27 mouse cellular contexts compared by ENCODE assay signal in the genomic region with DNA sequence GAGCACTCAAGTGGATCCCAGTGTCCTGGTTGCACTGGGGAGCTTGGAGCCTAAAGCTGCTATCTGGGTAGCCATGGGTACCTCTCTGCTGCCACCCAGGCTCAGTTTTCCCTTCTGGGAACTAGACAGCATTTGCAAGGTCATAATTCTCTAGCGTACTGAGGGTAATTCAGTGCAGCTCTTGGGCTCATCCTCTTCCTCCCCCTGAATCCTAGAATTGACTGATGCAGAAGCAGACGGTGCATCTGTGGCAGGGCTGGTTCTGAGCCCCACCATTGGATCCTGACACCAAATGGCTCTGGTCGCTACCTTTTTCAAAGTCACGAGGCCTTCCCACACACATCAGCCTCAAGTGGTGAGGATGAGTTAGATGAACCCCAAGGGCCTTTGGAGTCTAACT.
DNase-seq lines count a peak whose midpoint lies in the region; ATAC-seq lines count a peak whose summit lies in the region.
"Had no signal": no experiment of that assay in that cellular context is flagged by ENCODE, and none has a peak within 500 bp of the region (broad histone marks: within the 10 kb centered on the region; RNA-seq: fewer than 3 reads in every experiment).

No protein-coding gene starts in this region.

- 0 out of 2 replicates have a peak overlapping the region, but pooled peaks have one; percentile 11 for H3K27ac ChIP-seq in forebrain, embryonic 10.5 days
- no peak overlapping the region for H3K27ac ChIP-seq in forebrain, embryonic 13.5 days
- peak overlapping the region; percentile 67 for H3K27ac ChIP-seq in hindbrain, embryonic 10.5 days
- H3K27ac ChIP-seq in hindbrain, embryonic 16.5 days (ENCODE audit: low read depth, low read length) = no peak overlapping the region
- H3K27ac ChIP-seq in midbrain, embryonic 11.5 days (ENCODE audit: low read depth, low read length) = no peak overlapping the region
- no peak overlapping the region for H3K27ac ChIP-seq in midbrain, embryonic 15.5 days
- H3K27ac ChIP-seq: embryonic facial prominence, embryonic 13.5 days; embryonic facial prominence, embryonic 15.5 days had no signal

- H3K9me3 ChIP-seq in forebrain, embryonic 10.5 days = no peaks in the 10 kb centered on the region
- H3K9me3 ChIP-seq in forebrain, embryonic 13.5 days (replicated peaks) = no peaks in the 10 kb centered on the region
- no peaks in the 10 kb centered on the region for H3K9me3 ChIP-seq in hindbrain, embryonic 10.5 days
- H3K9me3 ChIP-seq in hindbrain, embryonic 16.5 days (ENCODE audit: control insufficient read depth, low read length) = no peaks in the 10 kb centered on the region
- no peaks in the 10 kb centered on the region for H3K9me3 ChIP-seq in midbrain, embryonic 11.5 days (ENCODE audit: control insufficient read depth, low read length)
- no peaks in the 10 kb centered on the region for H3K9me3 ChIP-seq in midbrain, embryonic 15.5 days
- H3K9me3 ChIP-seq: embryonic facial prominence, embryonic 13.5 days; embryonic facial prominence, embryonic 15.5 days had no signal

- peaks cover 55% of the 10 kb centered on the region for H3K4me1 ChIP-seq in forebrain, embryonic 10.5 days
- no peaks in the 10 kb centered on the region for H3K4me1 ChIP-seq in forebrain, embryonic 13.5 days
- H3K4me1 ChIP-seq in hindbrain, embryonic 10.5 days (replicated peaks) = peaks cover 41% of the 10 kb centered on the region
- H3K4me1 ChIP-seq in hindbrain, embryonic 16.5 days (ENCODE audit: control insufficient read depth, insufficient read depth, low read depth, low read length) = no peaks in the 10 kb centered on the region
- H3K4me1 ChIP-seq in midbrain, embryonic 11.5 days (ENCODE audit: control insufficient read depth, insufficient read depth, low read length) = peaks cover 11% of the 10 kb centered on the region; the same call in 1 of the 2 replicates
- H3K4me1 ChIP-seq in midbrain, embryonic 15.5 days = no peaks in the 10 kb centered on the region

- no peak overlapping the region for H3K9ac ChIP-seq in forebrain, embryonic 13.5 days
- H3K9ac ChIP-seq in hindbrain, embryonic 16.5 days (ENCODE audit: low read depth, low read length) = no peak overlapping the region
- no peak overlapping the region for H3K9ac ChIP-seq in midbrain, embryonic 11.5 days (ENCODE audit: low read length)
- no peak overlapping the region for H3K9ac ChIP-seq in midbrain, embryonic 15.5 days
- H3K9ac ChIP-seq: embryonic facial prominence, embryonic 13.5 days; embryonic facial prominence, embryonic 15.5 days had no signal

- peaks cover 98% of the 10 kb centered on the region for H3K27me3 ChIP-seq in forebrain, embryonic 10.5 days (ENCODE audit: poor library complexity, severe bottlenecking)
- H3K27me3 ChIP-seq in forebrain, embryonic 13.5 days = peaks cover 31% of the 10 kb centered on the region
- peaks cover 40% of the 10 kb centered on the region for H3K27me3 ChIP-seq in hindbrain, embryonic 10.5 days (ENCODE audit: insufficient read depth, poor library complexity, severe bottlenecking)
- H3K27me3 ChIP-seq in hindbrain, embryonic 16.5 days (replicated peaks; ENCODE audit: control insufficient read depth, insufficient read depth, low read length) = no peaks in the 10 kb centered on the region; the same call in 1 of the 2 replicates
- peaks cover 6% of the 10 kb centered on the region; the same call in 1 of the 2 replicates for H3K27me3 ChIP-seq in midbrain, embryonic 11.5 days (ENCODE audit: control insufficient read depth, insufficient read depth, low read length)
- H3K27me3 ChIP-seq in midbrain, embryonic 15.5 days (replicated peaks) = peaks cover 4% of the 10 kb centered on the region; the same call in 1 of the 2 replicates
- H3K27me3 ChIP-seq: CH12.LX; embryonic facial prominence, embryonic 13.5 days; embryonic facial prominence, embryonic 15.5 days; Patski had no signal

- no peaks in the 10 kb centered on the region; the same call in 1 of the 2 replicates for H3K36me3 ChIP-seq in forebrain, embryonic 10.5 days (replicated peaks)
- H3K36me3 ChIP-seq in forebrain, embryonic 13.5 days (ENCODE audit: poor library complexity, severe bottlenecking) = no peaks in the 10 kb centered on the region
- H3K36me3 ChIP-seq in hindbrain, embryonic 10.5 days = no peaks in the 10 kb centered on the region
- H3K36me3 ChIP-seq in hindbrain, embryonic 16.5 days (ENCODE audit: control insufficient read depth, insufficient read depth, low read length) = no peaks in the 10 kb centered on the region
- no peaks in the 10 kb centered on the region for H3K36me3 ChIP-seq in midbrain, embryonic 11.5 days (ENCODE audit: control insufficient read depth, insufficient read depth, low read length)
- H3K36me3 ChIP-seq in midbrain, embryonic 15.5 days (replicated peaks) = no peaks in the 10 kb centered on the region
- H3K36me3 ChIP-seq: embryonic facial prominence, embryonic 13.5 days; embryonic facial prominence, embryonic 15.5 days; G1E had no signal

- 5% methylated on average over 4 of the region's 4 CpGs for WGBS in forebrain, embryonic 10.5 days
- whole genome bisulfite sequencing in forebrain, embryonic 13.5 days = 20% methylated on average over 4 of the region's 4 CpGs
- WGBS in hindbrain, embryonic 10.5 days = 10% methylated on average over 4 of the region's 4 CpGs
- 26% methylated on average over 4 of the region's 4 CpGs for WGBS in hindbrain, embryonic 16.5 days
- WGBS in midbrain, embryonic 11.5 days = 5% methylated on average over 4 of the region's 4 CpGs
- 17% methylated on average over 4 of the region's 4 CpGs for WGBS in midbrain, embryonic 15.5 days

- no peak for ATAC-seq in forebrain, embryonic 13.5 days
- ATAC-seq in hindbrain, embryonic 16.5 days = no peak
- peak; percentile 39; the same call in 1 of the 2 replicates for ATAC-seq in midbrain, embryonic 11.5 days (ENCODE audit: low FRiP score)
- no peak for ATAC-seq in midbrain, embryonic 15.5 days (replicated peaks)
- ATAC-seq: activated CD4-positive, CD25-positive, alpha-beta regulatory T cell, adult 4 months; CD4-positive, CD25-positive, alpha-beta regulatory T cell, adult 4 months; forebrain, embryonic 14.5 days; forebrain, embryonic 16.5 days; Patski had no signal

- H3K4me2 ChIP-seq in forebrain, embryonic 13.5 days = no peak overlapping the region
- H3K4me2 ChIP-seq in hindbrain, embryonic 16.5 days (ENCODE audit: low read length) = no peak overlapping the region
- H3K4me2 ChIP-seq in midbrain, embryonic 11.5 days = no peak overlapping the region
- H3K4me2 ChIP-seq in midbrain, embryonic 15.5 days = no peak overlapping the region
- H3K4me2 ChIP-seq: embryonic facial prominence, embryonic 13.5 days; embryonic facial prominence, embryonic 15.5 days had no signal

- H3K4me3 ChIP-seq in forebrain, embryonic 10.5 days = no peak overlapping the region
- no peak overlapping the region for H3K4me3 ChIP-seq in forebrain, embryonic 13.5 days
- H3K4me3 ChIP-seq in hindbrain, embryonic 10.5 days = no peak overlapping the region
- no peak overlapping the region for H3K4me3 ChIP-seq in hindbrain, embryonic 16.5 days (ENCODE audit: low read length)
- H3K4me3 ChIP-seq in midbrain, embryonic 11.5 days (ENCODE audit: low read depth, low read length) = no peak overlapping the region
- H3K4me3 ChIP-seq in midbrain, embryonic 15.5 days = no peak overlapping the region
- H3K4me3 ChIP-seq: embryonic facial prominence, embryonic 13.5 days; embryonic facial prominence, embryonic 15.5 days; erythroblast, embryonic 14.5 days had no signal

- peak; percentile 54 for DNase-seq in embryo, embryonic 10 days (ENCODE audit: low spot score)
- no peak for DNase-seq in embryo, embryonic 10.5 days (ENCODE audit: low spot score)
- DNase-seq in forebrain, embryonic 10.5 days (ENCODE audit: extremely low spot score, low spot score) = peak; percentile 34
- DNase-seq in hindbrain, embryonic 10.5 days (ENCODE audit: low spot score) = peak; percentile 18
- DNase-seq in midbrain, embryonic 11.5 days (ENCODE audit: low spot score, missing footprints) = peak; percentile 86
- DNase-seq: adrenal gland, adult 8-10 months; adrenal gland, postnatal 14 days; adrenal gland, postnatal 36 days; B cell, adult 2 months; cerebellum, adult 11-12 months; cerebellum, adult 2 months; cerebellum, adult 9-10 months; cerebellum, postnatal 10 days; cerebellum, postnatal 25 days had no signal

Comparison
In these comparisons a context has a peak if more than half of its experiments do, and no peak if none do; other contexts are left out.
1. H3K27ac ChIP-seq: peak in forebrain, embryonic 10.5 days (single experiment) and hindbrain, embryonic 10.5 days (single experiment); none in forebrain, embryonic 13.5 days (single experiment), hindbrain, embryonic 16.5 days (single experiment), midbrain, embryonic 11.5 days (single experiment) and midbrain, embryonic 15.5 days (single experiment).